Mouse (Mus musculus): ENCODE measurements around the gene Vps13c. TPM values are rescaled to one million over a fixed set of nuclear protein-coding genes. Genes with fewer than 3 reads are reported as not detected.

The Vps13c gene
- polyA plus RNA-seq, 1 experiment = 0.94 TPM

GRCm38 (mm10) chr9:67878197-67878769 is 38.1 kb downstream of the Vps13c start:
- TF ChIP-seq CTCF (IDR thresholded peaks at IDR 0.05; ENCODE audit: extremely low read depth, insufficient read length, insufficient replicate concordance, low read depth, low read length) (no peak), POLR2A (IDR thresholded peaks at IDR 0.05; ENCODE audit: low read depth, low read length) (no peak)
- 95% methylated on average over 11 of the region's 11 CpGs for WGBS
- no peak overlapping the region for H3K4me3 ChIP-seq (ENCODE audit: low read depth, low read length)
- no peak overlapping the region for H3K27ac ChIP-seq (ENCODE audit: insufficient read depth, low read depth, low read length)
- H3K36me3 ChIP-seq (ENCODE audit: control insufficient read depth, insufficient read depth, low read length) = peaks cover 12% of the 10 kb centered on the region
- H3K27me3 ChIP-seq (ENCODE audit: control insufficient read depth, insufficient read depth, low read length) = no peaks in the 10 kb centered on the region
- no peaks in the 10 kb centered on the region for H3K4me1 ChIP-seq (ENCODE audit: control insufficient read depth, insufficient read depth, insufficient read length, low read length)

GRCm38 (mm10) chr9:67883349-67883984 is 43.3 kb downstream of the Vps13c start:
- H3K27ac ChIP-seq (ENCODE audit: insufficient read depth, low read depth, low read length) = no peak overlapping the region
- WGBS = 94% methylated on average over 13 of the region's 13 CpGs
- H3K27me3 ChIP-seq (ENCODE audit: control insufficient read depth, insufficient read depth, low read length) = no peaks in the 10 kb centered on the region
- no peaks in the 10 kb centered on the region for H3K4me1 ChIP-seq (ENCODE audit: control insufficient read depth, insufficient read depth, insufficient read length, low read length)
- no peak overlapping the region for H3K4me3 ChIP-seq (ENCODE audit: low read depth, low read length)
- TF ChIP-seq CTCF (IDR thresholded peaks at IDR 0.05; ENCODE audit: extremely low read depth, insufficient read length, insufficient replicate concordance, low read depth, low read length) (no peak), POLR2A (IDR thresholded peaks at IDR 0.05; ENCODE audit: low read depth, low read length) (no peak)
- peaks cover 24% of the 10 kb centered on the region for H3K36me3 ChIP-seq (ENCODE audit: control insufficient read depth, insufficient read depth, low read length)

- Histone ChIP-seq H3K27me3 (ENCODE audit: control insufficient read depth, insufficient read depth, low read length) (no peaks in the 10 kb centered on the region), H3K36me3 (ENCODE audit: control insufficient read depth, insufficient read depth, low read length) (peaks cover 24% of the 10 kb centered on the region), H3K4me3 (ENCODE audit: low read depth, low read length) (no peak overlapping the region), H3K4me1 (ENCODE audit: control insufficient read depth, insufficient read depth, insufficient read length, low read length) (no peaks in the 10 kb centered on the region), H3K27ac (ENCODE audit: insufficient read depth, low read depth, low read length) (no peak overlapping the region)
- no peak for TF ChIP-seq CTCF (IDR thresholded peaks at IDR 0.05; ENCODE audit: extremely low read depth, insufficient read length, insufficient replicate concordance, low read depth, low read length)
- no peak for TF ChIP-seq POLR2A (IDR thresholded peaks at IDR 0.05; ENCODE audit: low read depth, low read length)
- WGBS = 89% methylated on average over 3 of the region's 3 CpGs
Measured at GRCm38 (mm10) chr9:67884095-67884494, 43.9 kb downstream of the Vps13c start.

GRCm38 (mm10) chr9:67886981-67887720 is 47.0 kb downstream of the Vps13c start:
- Histone ChIP-seq H3K4me3 (ENCODE audit: low read depth, low read length) (no peak overlapping the region), H3K4me1 (ENCODE audit: control insufficient read depth, insufficient read depth, insufficient read length, low read length) (no peaks in the 10 kb centered on the region), H3K27ac (ENCODE audit: insufficient read depth, low read depth, low read length) (no peak overlapping the region), H3K27me3 (ENCODE audit: control insufficient read depth, insufficient read depth, low read length) (no peaks in the 10 kb centered on the region), H3K36me3 (ENCODE audit: control insufficient read depth, insufficient read depth, low read length) (peaks cover 18% of the 10 kb centered on the region)
- no peak for TF ChIP-seq POLR2A (IDR thresholded peaks at IDR 0.05; ENCODE audit: low read depth, low read length)
- no peak for TF ChIP-seq CTCF (IDR thresholded peaks at IDR 0.05; ENCODE audit: extremely low read depth, insufficient read length, insufficient replicate concordance, low read depth, low read length)
- WGBS = 79% methylated on average over 4 of the region's 4 CpGs

- WGBS = 92% methylated on average over 1 of the region's 1 CpGs
- H3K27me3 ChIP-seq (ENCODE audit: control insufficient read depth, insufficient read depth, low read length) = no peaks in the 10 kb centered on the region
- H3K27ac ChIP-seq (ENCODE audit: insufficient read depth, low read depth, low read length) = no peak overlapping the region
- H3K36me3 ChIP-seq (ENCODE audit: control insufficient read depth, insufficient read depth, low read length) = peaks cover 21% of the 10 kb centered on the region
- H3K4me1 ChIP-seq (ENCODE audit: control insufficient read depth, insufficient read depth, insufficient read length, low read length) = no peaks in the 10 kb centered on the region
- H3K4me3 ChIP-seq (ENCODE audit: low read depth, low read length) = no peak overlapping the region
- no peak for TF ChIP-seq CTCF (IDR thresholded peaks at IDR 0.05; ENCODE audit: extremely low read depth, insufficient read length, insufficient replicate concordance, low read depth, low read length)
Measured at GRCm38 (mm10) chr9:67893474-67893873, 53.3 kb downstream of the Vps13c start.

- Histone ChIP-seq H3K4me1 (ENCODE audit: control insufficient read depth, insufficient read depth, insufficient read length, low read length) (no peaks in the 10 kb centered on the region), H3K36me3 (ENCODE audit: control insufficient read depth, insufficient read depth, low read length) (peaks cover 23% of the 10 kb centered on the region), H3K4me3 (ENCODE audit: low read depth, low read length) (no peak overlapping the region), H3K27me3 (ENCODE audit: control insufficient read depth, insufficient read depth, low read length) (no peaks in the 10 kb centered on the region), H3K27ac (ENCODE audit: insufficient read depth, low read depth, low read length) (no peak overlapping the region)
- no peak for TF ChIP-seq CTCF (IDR thresholded peaks at IDR 0.05; ENCODE audit: extremely low read depth, insufficient read length, insufficient replicate concordance, low read depth, low read length)
- TF ChIP-seq POLR2A (IDR thresholded peaks at IDR 0.05; ENCODE audit: low read depth, low read length) = no peak
- 89% methylated on average over 12 of the region's 12 CpGs for WGBS
Measured at GRCm38 (mm10) chr9:67896646-67897295, 56.6 kb downstream of the Vps13c start.

GRCm38 (mm10) chr9:67900398-67900797 is 60.2 kb downstream of the Vps13c start:
- TF ChIP-seq CTCF (IDR thresholded peaks at IDR 0.05; ENCODE audit: extremely low read depth, insufficient read length, insufficient replicate concordance, low read depth, low read length) (no peak), POLR2A (IDR thresholded peaks at IDR 0.05; ENCODE audit: low read depth, low read length) (no peak)
- H3K27me3 ChIP-seq (ENCODE audit: control insufficient read depth, insufficient read depth, low read length) = no peaks in the 10 kb centered on the region
- WGBS = 90% methylated on average over 5 of the region's 5 CpGs
- no peaks in the 10 kb centered on the region for H3K4me1 ChIP-seq (ENCODE audit: control insufficient read depth, insufficient read depth, insufficient read length, low read length)
- H3K36me3 ChIP-seq (ENCODE audit: control insufficient read depth, insufficient read depth, low read length) = peaks cover 11% of the 10 kb centered on the region
- no peak overlapping the region for H3K27ac ChIP-seq (ENCODE audit: insufficient read depth, low read depth, low read length)
- H3K4me3 ChIP-seq (ENCODE audit: low read depth, low read length) = no peak overlapping the region
